Mouse (Mus musculus): ENCODE measurements around the gene Plpp4.

DNA sequence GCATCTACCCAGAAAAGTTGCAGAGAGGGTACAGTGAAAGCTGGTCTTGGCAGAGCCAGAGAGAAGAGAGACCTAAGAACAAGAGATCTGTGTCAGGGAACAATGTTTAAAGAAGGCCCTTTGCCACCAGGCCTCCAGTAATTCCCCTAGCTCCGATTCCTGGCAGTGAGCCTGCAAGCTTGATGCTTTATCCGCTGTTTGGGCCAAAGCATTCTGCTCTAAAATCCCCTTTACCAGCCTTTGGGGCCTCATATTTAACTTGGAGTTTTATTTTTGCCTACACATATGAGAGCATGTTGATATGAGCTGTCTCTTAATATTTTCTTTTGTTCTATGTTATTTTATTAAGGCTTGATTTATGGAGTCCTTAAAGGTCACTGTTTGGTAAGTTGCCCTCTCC is 57.1 kb downstream of the Plpp4 start:
- TF ChIP-seq CTCF (IDR thresholded peaks at IDR 0.05) (no peak), EP300 (IDR thresholded peaks at IDR 0.05) (no peak)

Data from lung, postnatal 0 days (tissue).